Mouse (Mus musculus) MEL (cell line): ENCODE data around the gene Esyt1. TPM values are rescaled to one million over a fixed set of nuclear protein-coding genes. Genes with fewer than 3 reads are reported as not detected.

Experiments
- DNase-seq: peaks from one replicate; pipeline ENCODE4 v3.0.0; 2011; ENCODE audit warnings: low read depth, low spot score
- H3K27ac ChIP-seq: 2 replicates; pipeline ENCODE4 v1.5.1; 2012; ENCODE audit warnings: low read depth, mild to moderate bottlenecking, control low read depth, low read length, moderate library complexity; ENCODE audit not compliant: control insufficient read depth
- H3K27me3 ChIP-seq, 2 experiments: fragments of 150-350 bp in 1 of 2; sonication (generic) in 1 of 2; 2 replicates each; pipeline ENCODE4 v1.6.1; 2012; ENCODE audit warnings: low read length in 2 of 2, mild to moderate bottlenecking in 2 of 2, improper control_type of control experiment in 1 of 2, moderate library complexity in 1 of 2; ENCODE audit not compliant: insufficient read depth in 2 of 2, control insufficient read depth in 1 of 2
- H3K36me3 ChIP-seq, 2 experiments: 2 replicates each; pipeline ENCODE4 v1.6.1; 2012 to 2014; ENCODE audit warnings: low read length in 2 of 2, improper control_type of control experiment in 1 of 2, inconsistent platforms in 1 of 2, mild to moderate bottlenecking in 1 of 2; ENCODE audit not compliant: insufficient read depth in 2 of 2, control insufficient read depth in 1 of 2
- H3K4me1 ChIP-seq, 2 experiments: fragments of 150-350 bp in 1 of 2; sonication (generic) in 1 of 2; 2 replicates each; pipeline ENCODE4 v1.6.1; 2012; ENCODE audit warnings: low read length in 2 of 2, improper control_type of control experiment in 1 of 2, mild to moderate bottlenecking in 1 of 2; ENCODE audit not compliant: insufficient read depth in 2 of 2, control insufficient read depth in 1 of 2
- H3K4me3 ChIP-seq, 2 experiments: fragments of 150-350 bp in 1 of 2; sonication (generic) in 1 of 2; 2 replicates each; pipeline ENCODE4 v1.5.1; 2012; ENCODE audit warnings: low read depth in 2 of 2, low read length in 2 of 2, mild to moderate bottlenecking in 2 of 2, moderate library complexity in 2 of 2, control low read depth in 1 of 2, improper control_type of control experiment in 1 of 2; ENCODE audit not compliant: control insufficient read depth in 1 of 2, insufficient read depth in 1 of 2
- H3K79me2 ChIP-seq: 2 replicates; pipeline ENCODE4 v1.6.1; 2012; ENCODE audit warnings: mild to moderate bottlenecking, low read length, moderate library complexity; ENCODE audit not compliant: control insufficient read depth, poor library complexity, insufficient read depth
- H3K9ac ChIP-seq: 2 replicates; pipeline ENCODE4 v1.6.1; 2012; ENCODE audit warnings: low read depth, mild to moderate bottlenecking, control low read depth, low read length, moderate library complexity; ENCODE audit not compliant: control insufficient read depth, poor library complexity, severe bottlenecking
- H3K9me3 ChIP-seq: fragments of 150-350 bp; sonication (generic); replicated peaks from 2 replicates; pipeline ENCODE4 v1.6.1; 2012; ENCODE audit warnings: mild to moderate bottlenecking, low read length, improper control_type of control experiment, moderate library complexity; ENCODE audit not compliant: insufficient read depth
- BHLHE40 ChIP-seq: IDR thresholded peaks from 2 replicates; pipeline ENCODE4 v1.6.1; 2012; ENCODE audit warnings: low read depth, mild to moderate bottlenecking, inconsistent platforms, low read length, improper control_type of control experiment, borderline replicate concordance
- CHD1 ChIP-seq: IDR thresholded peaks from 2 replicates; pipeline ENCODE4 v1.6.1; 2012; ENCODE audit warnings: low read depth, mild to moderate bottlenecking, inconsistent platforms, low read length, improper control_type of control experiment
- CHD2 ChIP-seq: IDR thresholded peaks from 2 replicates; pipeline ENCODE4 v1.6.1; 2011; ENCODE audit warnings: low read length, improper control_type of control experiment
- ELF1 ChIP-seq: IDR thresholded peaks from 2 replicates; pipeline ENCODE4 v1.6.1; 2014; ENCODE audit warnings: low read depth, mild to moderate bottlenecking, inconsistent platforms, low read length, improper control_type of control experiment, moderate library complexity
- GABPA ChIP-seq: IDR thresholded peaks from 2 replicates; pipeline ENCODE4 v1.6.1; 2012; ENCODE audit warnings: low read depth, mild to moderate bottlenecking, inconsistent platforms, low read length, improper control_type of control experiment, moderate library complexity
- GATA1 ChIP-seq: IDR thresholded peaks from 2 replicates; pipeline ENCODE4 v1.6.1; 2011; ENCODE audit warnings: low read depth, low read length, improper control_type of control experiment
- JUND ChIP-seq: IDR thresholded peaks from 2 replicates; pipeline ENCODE4 v1.6.1; 2011; ENCODE audit warnings: low read depth, mild to moderate bottlenecking, improper control_type of control experiment, low read length
- KAT2A ChIP-seq: conservative IDR thresholded peaks from 2 replicates; pipeline ENCODE4 v1.6.1; 2012; ENCODE audit warnings: low read depth, low read length, improper control_type of control experiment, inconsistent platforms
- MAFK ChIP-seq: IDR thresholded peaks from 2 replicates; pipeline ENCODE4 v1.6.1; 2011; ENCODE audit warnings: low read depth, mild to moderate bottlenecking, low read length, improper control_type of control experiment, borderline replicate concordance
- MAZ ChIP-seq: IDR thresholded peaks from 2 replicates; pipeline ENCODE4 v1.6.1; 2012; ENCODE audit warnings: low read depth, mild to moderate bottlenecking, inconsistent platforms, low read length, improper control_type of control experiment
- NRF1 ChIP-seq: IDR thresholded peaks from 2 replicates; pipeline ENCODE4 v1.6.1; 2014; ENCODE audit warnings: low read depth, mild to moderate bottlenecking, inconsistent platforms, low read length, improper control_type of control experiment, moderate library complexity; ENCODE audit not compliant: poor library complexity, insufficient read depth, severe bottlenecking
- POLR2AphosphoS5 ChIP-seq: IDR thresholded peaks from 2 replicates; pipeline ENCODE4 v1.6.1; 2012; ENCODE audit warnings: low read depth, borderline replicate concordance, mild to moderate bottlenecking, inconsistent platforms, low read length, moderate library complexity, mixed read lengths
- SMC3 ChIP-seq: IDR thresholded peaks from 2 replicates; pipeline ENCODE4 v1.6.1; 2011; ENCODE audit warnings: low read depth, low read length, improper control_type of control experiment
- TAL1 ChIP-seq: IDR thresholded peaks from 2 replicates; pipeline ENCODE4 v1.6.1; 2012; ENCODE audit warnings: mild to moderate bottlenecking, inconsistent platforms, low read length, moderate library complexity, mixed read lengths
- TCF12 ChIP-seq: IDR thresholded peaks from 2 replicates; pipeline ENCODE4 v1.6.1; 2014; ENCODE audit warnings: low read depth, mild to moderate bottlenecking, inconsistent platforms, low read length, improper control_type of control experiment, moderate library complexity
- UBTF ChIP-seq: IDR thresholded peaks from 2 replicates; pipeline ENCODE4 v1.6.1; 2012; ENCODE audit warnings: low read depth, mild to moderate bottlenecking, inconsistent platforms, low read length, improper control_type of control experiment, moderate library complexity, borderline replicate concordance; ENCODE audit not compliant: insufficient read depth
- USF1 ChIP-seq: IDR thresholded peaks from 2 replicates; pipeline ENCODE4 v1.6.1; 2014; ENCODE audit warnings: low read depth, mild to moderate bottlenecking, inconsistent platforms, low read length, improper control_type of control experiment, moderate library complexity
- USF2 ChIP-seq, 2 experiments: IDR thresholded peaks; 2 replicates each; pipeline ENCODE4 v1.6.1; 2011 to 2012; ENCODE audit warnings: improper control_type of control experiment in 2 of 2, low read length in 2 of 2, borderline replicate concordance in 1 of 2, inconsistent platforms in 1 of 2, low read depth in 1 of 2, mild to moderate bottlenecking in 1 of 2; ENCODE audit not compliant: insufficient read depth in 1 of 2
- ZC3H11A ChIP-seq: IDR thresholded peaks from 2 replicates; pipeline ENCODE4 v1.6.1; 2012; ENCODE audit warnings: low read depth, mild to moderate bottlenecking, inconsistent platforms, low read length, improper control_type of control experiment
- ZKSCAN1 ChIP-seq: IDR thresholded peaks from 2 replicates; pipeline ENCODE4 v1.6.1; 2012; ENCODE audit warnings: low read depth, mild to moderate bottlenecking, inconsistent platforms, low read length, improper control_type of control experiment, moderate library complexity
- ZMIZ1 ChIP-seq: IDR thresholded peaks from 2 replicates; pipeline ENCODE4 v1.6.1; 2012; ENCODE audit warnings: low read depth, mild to moderate bottlenecking, inconsistent platforms, low read length, improper control_type of control experiment, moderate library complexity
- ZNF384 ChIP-seq: IDR thresholded peaks from 2 replicates; pipeline ENCODE4 v1.6.1; 2012; ENCODE audit warnings: low read depth, mild to moderate bottlenecking, inconsistent platforms, low read length, improper control_type of control experiment
- polyA plus RNA-seq, 2 experiments: library from polyadenylated mRNA; stranded (reverse) in 1 of 2; unstranded in 1 of 2; fragments of >175 nt in 1 of 2; fragments of >200 nt in 1 of 2; gene quantifications; 2 replicates each; pipeline versions ENCODE4 v1.2.1 to v1.2.4; 2012; ENCODE audit warnings: low replicate concordance in 2 of 2, low read depth in 1 of 2; ENCODE audit not compliant: insufficient read length in 2 of 2, insufficient read depth in 1 of 2, missing spikeins in 1 of 2
- total RNA-seq: library from RNA; depleted of rRNA; stranded (reverse); fragments of 300-350 nt; gene quantifications from 2 replicates; pipeline ENCODE4 v1.2.3, GENCODE M21; 2012

Esyt1 gene
- total and polyA plus RNA-seq, 3 experiments, result 35.1 to 57.0 (median 53.4) TPM

- Histone ChIP-seq H3K9ac (no peak overlapping the region), H3K27me3 (no peaks in the 10 kb centered on the region), H3K79me2 (no peaks in the 10 kb centered on the region), H3K9me3 (no peaks in the 10 kb centered on the region), H3K4me1 (no peaks in the 10 kb centered on the region)
- DNase-seq, result no peak
- TF ChIP-seq NRF1, result no peak
- no peak for TF ChIP-seq USF2 (IDR thresholded peaks at IDR 0.05; ENCODE audit: borderline replicate concordance in 1 of 2, insufficient read depth in 1 of 2, low read depth in 1 of 2, low read length in 2 of 2)
- TF ChIP-seq JUND, result no peak
- no peak for TF ChIP-seq ELF1
- no peak for TF ChIP-seq ZNF384
- no peak for TF ChIP-seq GATA1
- TF ChIP-seq ZC3H11A, result no peak
- no peak for TF ChIP-seq POLR2AphosphoS5
- TF ChIP-seq USF1, result no peak
- TF ChIP-seq KAT2A, result no peak
- no peak for TF ChIP-seq MAZ
- no peak for TF ChIP-seq CHD1
- TF ChIP-seq SMC3, result no peak
- TF ChIP-seq BHLHE40, result no peak
- no peak for TF ChIP-seq TAL1
- no peak for TF ChIP-seq TCF12
- no peak for TF ChIP-seq UBTF
- TF ChIP-seq, all 39 proteins: peak for 0
- Histone ChIP-seq H3K4me3 (no peak overlapping the region), H3K36me3 (no peaks in the 10 kb centered on the region; a peak in 1 of 4 replicates), H3K27ac (no peak overlapping the region)
Observed at GRCm38 (mm10) chr10:128511189-128511588, 14.5 kb downstream of the Esyt1 start.

GRCm38 (mm10) chr10:128510301-128510700 lies 15.4 kb downstream of the Esyt1 start:
- no peak for DNase-seq
- TF ChIP-seq ZKSCAN1 (no peak), CHD2 (no peak), GABPA (no peak), POLR2AphosphoS5 (no peak), ZMIZ1 (no peak), MAFK (no peak)
- Histone ChIP-seq H3K27ac (no peak overlapping the region), H3K4me3 (no peak overlapping the region), H3K9me3 (no peaks in the 10 kb centered on the region), H3K27me3 (no peaks in the 10 kb centered on the region), H3K79me2 (no peaks in the 10 kb centered on the region), H3K36me3 (peaks cover 0 to 3% of the 10 kb centered on the region in 2 experiments; a peak in 2 of 4 replicates), H3K4me1 (peaks cover 0 to 4% of the 10 kb centered on the region in 2 experiments; a peak in 2 of 4 replicates), H3K9ac (no peak overlapping the region)
